Mouse (Mus musculus): ENCODE measurements at regions not wholly inside any gene's neighbourhood (a gene's known extent, or its start where the extent isn't known, plus 50 kb on each side); places are given as distances from the start of the nearest gene placed in this dataset.

- Histone ChIP-seq H3K4me2 (no peak overlapping the region), H3K4me3 (replicated peaks) (no peak overlapping the region), H3K9me3 (no peaks in the 10 kb centered on the region), H3K27ac (0 out of 2 replicates have a peak overlapping the region, but pooled peaks have one; percentile 5), H3K27me3 (no peaks in the 10 kb centered on the region), H3K4me1 (peaks cover 3% of the 10 kb centered on the region; the same call in 1 of the 2 replicates), H3K9ac (no peak overlapping the region), H3K36me3 (replicated peaks) (no peaks in the 10 kb centered on the region)
- peak; percentile 49; the same call in 1 of the 2 replicates for ATAC-seq (ENCODE audit: low FRiP score)
- WGBS: 36% methylated on average over 6 of the region's 6 CpGs
Observed at GRCm38 (mm10) chr6:71057209-71057858, 86.9 kb downstream of the Thnsl2 start.

- no peak overlapping the region for H3K9ac ChIP-seq
- H3K9me3 ChIP-seq: no peaks in the 10 kb centered on the region
- no peaks in the 10 kb centered on the region for H3K27me3 ChIP-seq
- no peaks in the 10 kb centered on the region for H3K36me3 ChIP-seq (replicated peaks)
- no peak overlapping the region for H3K27ac ChIP-seq
- 79% methylated on average over 7 of the region's 7 CpGs for WGBS
- H3K4me2 ChIP-seq: no peak overlapping the region
- ATAC-seq (ENCODE audit: low FRiP score): no peak
- peaks cover 3% of the 10 kb centered on the region; the same call in 1 of the 2 replicates for H3K4me1 ChIP-seq
- no peak overlapping the region for H3K4me3 ChIP-seq (replicated peaks)
Observed at GRCm38 (mm10) chr6:71060116-71060515, 84.1 kb downstream of the Thnsl2 start.

GRCm38 (mm10) chr6:71062980-71063379 lies 81.3 kb downstream of the Thnsl2 start:
- Histone ChIP-seq H3K27ac (no peak overlapping the region), H3K9ac (no peak overlapping the region), H3K4me1 (no peaks in the 10 kb centered on the region), H3K4me3 (replicated peaks) (no peak overlapping the region), H3K27me3 (no peaks in the 10 kb centered on the region), H3K9me3 (no peaks in the 10 kb centered on the region), H3K4me2 (no peak overlapping the region), H3K36me3 (replicated peaks) (no peaks in the 10 kb centered on the region)
- no peak for ATAC-seq (ENCODE audit: low FRiP score)
- whole genome bisulfite sequencing: 69% methylated on average over 4 of the region's 4 CpGs

- WGBS: 83% methylated on average over 6 of the region's 6 CpGs
- ATAC-seq (ENCODE audit: low FRiP score): no peak
Observed at GRCm38 (mm10) chr6:71065428-71065827, 78.8 kb downstream of the Thnsl2 start.

GRCm38 (mm10) chr6:71069229-71069628 lies 75.0 kb downstream of the Thnsl2 start:
- Histone ChIP-seq H3K9me3 (no peaks in the 10 kb centered on the region), H3K36me3 (replicated peaks) (no peaks in the 10 kb centered on the region), H3K27ac (no peak overlapping the region), H3K27me3 (no peaks in the 10 kb centered on the region), H3K4me1 (no peaks in the 10 kb centered on the region), H3K4me3 (replicated peaks) (no peak overlapping the region), H3K4me2 (no peak overlapping the region), H3K9ac (no peak overlapping the region)
- ATAC-seq (ENCODE audit: low FRiP score): no peak
- WGBS: 65% methylated on average over 4 of the region's 4 CpGs

More at GRCm38 (mm10) chr6:71065428-71065827, 78.8 kb downstream of the Thnsl2 start:
- Histone ChIP-seq H3K27ac (no peak overlapping the region), H3K9ac (no peak overlapping the region), H3K4me3 (replicated peaks) (no peak overlapping the region), H3K9me3 (no peaks in the 10 kb centered on the region), H3K4me1 (no peaks in the 10 kb centered on the region), H3K4me2 (no peak overlapping the region), H3K27me3 (no peaks in the 10 kb centered on the region), H3K36me3 (replicated peaks) (no peaks in the 10 kb centered on the region)

- peak; percentile 84 for ATAC-seq (ENCODE audit: low FRiP score)
- WGBS: 3% methylated on average over 5 of the region's 5 CpGs
- no peak overlapping the region for H3K4me3 ChIP-seq (replicated peaks)
- no peaks in the 10 kb centered on the region for H3K27me3 ChIP-seq
- H3K4me1 ChIP-seq: peaks cover 10% of the 10 kb centered on the region; the same call in 1 of the 2 replicates
- no peaks in the 10 kb centered on the region for H3K9me3 ChIP-seq
- H3K36me3 ChIP-seq (replicated peaks): no peaks in the 10 kb centered on the region
- no peak overlapping the region for H3K4me2 ChIP-seq
- no peak overlapping the region for H3K9ac ChIP-seq
- H3K27ac ChIP-seq: no peak overlapping the region
Observed at GRCm38 (mm10) chr6:71074789-71075191, 69.4 kb downstream of the Thnsl2 start.
